Mouse (Mus musculus): ENCODE results near the gene Ell. TPM values are rescaled to one million over a fixed set of nuclear protein-coding genes. Genes with fewer than 3 reads are reported as not detected.

Gene Ell
- polyA plus RNA-seq, 1 experiment, result 12.4 TPM

DNA sequence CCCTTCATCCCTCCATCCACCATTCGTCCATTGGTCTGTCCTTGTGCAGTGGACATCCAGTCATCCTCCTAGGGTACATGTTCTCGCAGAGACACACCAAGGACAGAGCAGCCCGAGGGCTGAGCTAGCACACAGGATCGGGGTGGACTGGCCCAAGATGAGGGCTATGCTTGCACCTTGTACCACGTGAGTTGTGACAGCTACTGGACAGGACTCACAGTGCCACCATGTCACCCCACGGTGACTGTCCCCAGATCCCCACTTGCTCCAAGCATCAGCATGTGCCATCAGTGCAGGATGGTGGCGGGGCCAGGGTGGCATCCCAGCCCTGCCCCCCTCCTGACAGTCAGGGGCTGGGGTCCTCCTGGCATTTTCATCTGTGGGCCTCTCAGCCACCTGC is 65.3 kb downstream of the Ell start:
- no peak for TF ChIP-seq POLR2A (IDR thresholded peaks at IDR 0.05; ENCODE audit: insufficient read depth, low read length)
- no peak for TF ChIP-seq EP300 (IDR thresholded peaks at IDR 0.05; ENCODE audit: insufficient read depth, low read depth, low read length)
- TF ChIP-seq CTCF (IDR thresholded peaks at IDR 0.05; ENCODE audit: low read depth, low read length), result no peak
- Histone ChIP-seq H3K4me3 (ENCODE audit: low read depth, low read length) (no peak overlapping the region), H3K9me3 (replicated peaks; ENCODE audit: control insufficient read depth, insufficient read depth, low read length, poor library complexity, severe bottlenecking) (no peaks in the 10 kb centered on the region), H3K27me3 (ENCODE audit: control insufficient read depth, insufficient read depth, low read length, poor library complexity, severe bottlenecking) (no peaks in the 10 kb centered on the region), H3K36me3 (ENCODE audit: control insufficient read depth, insufficient read depth, low read length, poor library complexity, severe bottlenecking) (peaks cover 2% of the 10 kb centered on the region; the same call in 1 of the 2 replicates), H3K27ac (ENCODE audit: insufficient read depth, low read length) (no peak overlapping the region), H3K4me1 (ENCODE audit: control insufficient read depth, insufficient read depth, low read length) (peaks cover 13% of the 10 kb centered on the region), H3K9ac (ENCODE audit: low read depth, poor library complexity, severe bottlenecking) (no peak overlapping the region)

DNA sequence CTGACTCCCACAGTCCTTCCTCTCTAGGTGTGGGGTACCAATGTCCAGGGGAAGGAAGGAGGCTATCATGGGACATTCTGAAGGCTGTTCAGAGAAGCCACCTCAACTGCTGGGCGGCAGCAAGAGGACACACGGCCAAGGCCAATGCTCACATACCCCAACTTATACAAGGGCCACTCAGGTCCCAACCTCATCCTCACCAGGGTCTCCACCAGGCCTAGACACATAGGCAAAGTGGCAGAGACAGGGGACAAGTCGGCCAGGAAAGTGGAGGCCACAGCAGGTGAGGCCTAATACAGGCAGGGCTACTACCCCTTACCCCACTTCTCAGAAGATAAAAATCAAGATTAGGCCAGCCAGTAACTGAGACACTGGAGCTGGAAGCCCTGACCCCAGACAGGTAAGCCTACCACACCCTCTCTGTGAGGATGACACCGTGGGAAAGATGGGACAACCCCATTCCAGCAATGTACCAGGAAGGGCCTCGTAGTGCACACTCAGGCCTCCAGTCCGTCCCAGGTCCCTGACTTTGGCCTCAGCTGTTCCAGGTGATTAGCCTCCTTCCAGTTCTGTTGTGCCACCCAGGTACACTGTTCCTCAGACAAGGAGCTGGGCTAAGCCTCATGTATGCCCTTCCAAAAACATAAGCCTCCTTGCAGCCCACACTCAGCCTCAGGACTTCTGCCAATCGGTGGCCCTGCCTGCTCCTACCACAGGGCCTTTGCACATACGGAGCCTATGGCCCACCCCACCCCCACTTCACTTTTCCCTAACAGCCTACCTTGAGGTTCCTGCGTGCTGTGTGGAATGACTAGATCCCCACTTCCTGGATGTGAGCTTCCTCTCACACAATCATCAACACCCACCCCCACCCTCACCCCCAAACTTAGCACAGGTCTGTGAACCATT is 66.9 kb downstream of the Ell start:
- no peak overlapping the region for H3K27ac ChIP-seq (ENCODE audit: insufficient read depth, low read length)
- no peaks in the 10 kb centered on the region; the same call in 1 of the 2 replicates for H3K36me3 ChIP-seq (ENCODE audit: control insufficient read depth, insufficient read depth, low read length, poor library complexity, severe bottlenecking)
- H3K9me3 ChIP-seq (replicated peaks; ENCODE audit: control insufficient read depth, insufficient read depth, low read length, poor library complexity, severe bottlenecking), result no peaks in the 10 kb centered on the region
- H3K4me3 ChIP-seq (ENCODE audit: low read depth, low read length), result no peak overlapping the region
- H3K4me1 ChIP-seq (ENCODE audit: control insufficient read depth, insufficient read depth, low read length), result peaks cover 10% of the 10 kb centered on the region
- no peak overlapping the region for H3K9ac ChIP-seq (ENCODE audit: low read depth, poor library complexity, severe bottlenecking)
- H3K27me3 ChIP-seq (ENCODE audit: control insufficient read depth, insufficient read depth, low read length, poor library complexity, severe bottlenecking), result no peaks in the 10 kb centered on the region
- TF ChIP-seq EP300 (IDR thresholded peaks at IDR 0.05; ENCODE audit: insufficient read depth, low read depth, low read length) (no peak), POLR2A (IDR thresholded peaks at IDR 0.05; ENCODE audit: insufficient read depth, low read length) (no peak), CTCF (IDR thresholded peaks at IDR 0.05; ENCODE audit: low read depth, low read length) (no peak)

DNA sequence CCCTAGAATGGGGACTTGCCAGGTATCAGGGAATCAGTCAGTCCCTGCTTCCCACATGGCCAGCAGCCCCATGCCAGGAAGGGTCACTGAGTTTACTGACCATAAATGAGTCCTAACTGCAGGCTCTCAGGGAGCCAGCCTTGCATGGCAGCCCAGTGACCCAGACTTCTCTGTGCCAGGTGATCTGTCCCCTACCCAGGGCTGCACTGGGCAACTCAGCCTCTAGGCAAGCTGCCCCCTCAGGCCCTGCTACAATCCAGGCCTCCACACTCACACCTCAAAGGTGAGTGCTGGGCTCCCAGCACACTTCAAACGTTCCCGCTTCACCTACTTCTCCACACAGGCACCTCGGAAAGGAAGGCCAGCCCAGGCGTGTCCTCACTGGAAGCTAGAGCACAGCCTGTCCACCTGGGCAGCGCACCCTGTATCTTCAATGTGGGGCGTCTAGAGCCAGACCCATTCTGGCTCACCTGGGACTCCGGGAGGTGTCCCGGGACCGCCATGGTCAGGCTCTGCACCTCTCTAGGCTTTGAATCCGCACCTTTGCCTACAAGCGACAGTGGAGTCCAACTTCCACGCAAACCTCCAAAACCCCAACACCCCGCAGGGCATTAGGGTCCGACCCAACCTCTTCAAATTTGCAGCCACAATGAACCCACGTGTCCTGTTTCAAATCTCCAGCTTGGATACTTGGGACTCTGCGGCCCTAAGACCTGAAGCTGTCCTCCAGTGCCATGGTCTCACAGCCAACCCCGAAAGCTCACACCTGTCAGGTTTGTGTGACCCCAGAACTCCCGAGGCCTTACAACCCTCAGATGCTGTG is 67.7 kb downstream of the Ell start:
- H3K27ac ChIP-seq (ENCODE audit: insufficient read depth, low read length), result no peak overlapping the region
- H3K9me3 ChIP-seq (replicated peaks; ENCODE audit: control insufficient read depth, insufficient read depth, low read length, poor library complexity, severe bottlenecking), result no peaks in the 10 kb centered on the region
- peaks cover 10% of the 10 kb centered on the region for H3K4me1 ChIP-seq (ENCODE audit: control insufficient read depth, insufficient read depth, low read length)
- H3K9ac ChIP-seq (ENCODE audit: low read depth, poor library complexity, severe bottlenecking), result peak overlapping the region; percentile 95
- H3K36me3 ChIP-seq (ENCODE audit: control insufficient read depth, insufficient read depth, low read length, poor library complexity, severe bottlenecking), result no peaks in the 10 kb centered on the region; the same call in 1 of the 2 replicates
- no peaks in the 10 kb centered on the region for H3K27me3 ChIP-seq (ENCODE audit: control insufficient read depth, insufficient read depth, low read length, poor library complexity, severe bottlenecking)
- TF ChIP-seq CTCF (IDR thresholded peaks at IDR 0.05; ENCODE audit: low read depth, low read length), result no peak
- H3K4me3 ChIP-seq (ENCODE audit: low read depth, low read length), result peak overlapping the region; percentile 93

DNA sequence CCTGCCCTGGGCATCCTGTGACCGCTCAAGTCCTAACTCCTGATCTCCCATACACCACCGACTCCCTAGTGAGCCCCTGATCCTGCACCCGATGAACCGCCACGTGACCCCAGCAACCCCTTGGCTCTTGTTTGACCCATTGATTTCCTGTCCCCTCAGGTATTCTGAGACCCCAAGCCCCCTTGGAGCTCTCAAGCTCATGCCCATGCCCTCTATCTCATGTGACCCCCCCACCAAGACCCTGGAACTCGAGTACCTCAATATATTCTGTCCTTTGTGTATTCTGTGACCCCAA is 68.3 kb downstream of the Ell start:
- Histone ChIP-seq H3K4me3 (ENCODE audit: low read depth, low read length) (peak overlapping the region; percentile 93), H3K9me3 (replicated peaks; ENCODE audit: control insufficient read depth, insufficient read depth, low read length, poor library complexity, severe bottlenecking) (no peaks in the 10 kb centered on the region), H3K9ac (ENCODE audit: low read depth, poor library complexity, severe bottlenecking) (peak overlapping the region; percentile 95), H3K36me3 (ENCODE audit: control insufficient read depth, insufficient read depth, low read length, poor library complexity, severe bottlenecking) (no peaks in the 10 kb centered on the region; the same call in 1 of the 2 replicates), H3K27me3 (ENCODE audit: control insufficient read depth, insufficient read depth, low read length, poor library complexity, severe bottlenecking) (no peaks in the 10 kb centered on the region), H3K27ac (ENCODE audit: insufficient read depth, low read length) (no peak overlapping the region), H3K4me1 (ENCODE audit: control insufficient read depth, insufficient read depth, low read length) (peaks cover 8% of the 10 kb centered on the region)
- TF ChIP-seq EP300 (IDR thresholded peaks at IDR 0.05; ENCODE audit: insufficient read depth, low read depth, low read length), result 0 out of 2 replicates have a peak, but pooled peaks have one; percentile 5
- TF ChIP-seq POLR2A (IDR thresholded peaks at IDR 0.05; ENCODE audit: insufficient read depth, low read length), result no peak
- no peak for TF ChIP-seq CTCF (IDR thresholded peaks at IDR 0.05; ENCODE audit: low read depth, low read length)

DNA sequence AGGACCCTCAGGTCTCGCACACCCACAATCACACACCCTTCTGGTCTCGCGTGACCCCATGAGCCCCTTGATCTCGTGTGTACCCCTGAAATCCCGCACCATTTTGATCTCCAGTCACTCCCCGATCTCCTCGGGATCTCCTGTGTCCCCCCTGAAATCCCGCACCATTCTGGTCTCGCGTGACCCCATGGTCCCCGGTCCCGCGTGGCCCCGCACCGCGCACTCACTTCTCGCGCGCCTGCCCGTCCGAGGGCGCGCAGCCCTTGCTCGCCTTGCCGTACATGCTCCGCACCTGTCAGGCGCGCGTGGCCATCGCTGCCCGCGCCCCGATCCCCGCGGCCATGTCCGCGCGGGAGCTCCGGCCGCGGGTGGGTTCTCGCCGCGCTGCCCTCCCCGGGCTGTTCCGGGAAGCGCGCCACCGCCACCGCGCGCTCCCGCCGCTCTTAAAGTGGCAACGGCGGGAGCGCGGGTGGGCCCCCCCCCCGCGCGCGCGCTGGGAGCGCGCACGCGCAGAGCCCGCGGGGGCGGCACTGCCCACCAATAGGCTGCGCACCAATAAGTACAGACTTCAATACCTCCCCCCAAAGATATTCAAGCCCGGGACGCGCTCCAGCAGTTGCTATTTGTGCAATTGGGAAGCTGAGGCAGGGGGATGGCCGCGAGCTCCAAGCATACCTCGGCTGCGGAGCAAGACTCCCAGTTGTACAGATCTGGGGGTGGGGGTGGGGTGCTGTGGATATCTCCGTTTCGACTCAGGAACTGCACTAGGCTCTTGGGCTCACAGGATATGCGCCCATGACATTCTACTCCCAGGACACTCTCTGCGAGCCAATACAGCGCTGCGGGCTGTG is 68.9 kb downstream of the Ell start:
- Histone ChIP-seq H3K27ac (ENCODE audit: insufficient read depth, low read length) (0 out of 2 replicates have a peak overlapping the region, but pooled peaks have one; percentile 37), H3K36me3 (ENCODE audit: control insufficient read depth, insufficient read depth, low read length, poor library complexity, severe bottlenecking) (no peaks in the 10 kb centered on the region), H3K27me3 (ENCODE audit: control insufficient read depth, insufficient read depth, low read length, poor library complexity, severe bottlenecking) (no peaks in the 10 kb centered on the region), H3K4me1 (ENCODE audit: control insufficient read depth, insufficient read depth, low read length) (peaks cover 8% of the 10 kb centered on the region), H3K9me3 (replicated peaks; ENCODE audit: control insufficient read depth, insufficient read depth, low read length, poor library complexity, severe bottlenecking) (no peaks in the 10 kb centered on the region), H3K9ac (ENCODE audit: low read depth, poor library complexity, severe bottlenecking) (peak overlapping the region; percentile 95), H3K4me3 (ENCODE audit: low read depth, low read length) (peak overlapping the region; percentile 93)
- no peak for TF ChIP-seq EP300 (IDR thresholded peaks at IDR 0.05; ENCODE audit: insufficient read depth, low read depth, low read length)
- no peak for TF ChIP-seq POLR2A (IDR thresholded peaks at IDR 0.05; ENCODE audit: insufficient read depth, low read length)
- no peak for TF ChIP-seq CTCF (IDR thresholded peaks at IDR 0.05; ENCODE audit: low read depth, low read length)
